20 mouse cellular contexts compared by ENCODE assay signal in the genomic region with DNA sequence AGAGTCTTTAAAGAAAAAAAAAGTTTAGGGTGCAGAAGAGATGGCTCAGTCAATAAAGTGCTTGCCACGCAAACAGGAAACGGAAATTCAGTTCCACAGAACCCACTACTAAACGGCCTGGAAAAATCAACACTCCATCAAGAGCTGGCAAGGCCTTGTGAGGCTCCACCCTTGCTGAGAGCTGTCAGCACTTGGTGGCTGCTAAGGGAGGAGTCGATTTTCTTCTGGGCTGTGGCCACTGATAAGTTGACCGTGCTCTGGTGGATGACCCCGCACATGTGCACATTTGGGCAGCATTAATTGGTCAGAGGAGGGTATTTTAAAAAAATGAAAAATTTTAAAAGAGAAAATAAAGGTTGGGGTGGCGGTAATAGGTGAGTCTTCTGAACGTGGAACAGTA.
"Had no signal": no experiment of that assay in that cellular context is flagged by ENCODE, and none has a peak within 500 bp of the region (broad histone marks: within the 10 kb centered on the region; RNA-seq: fewer than 3 reads in every experiment).

No protein-coding gene starts in this region.

- H3K4me3 ChIP-seq: midbrain, embryonic 10.5 days; midbrain, embryonic 12.5 days; myocyte; neural tube, embryonic 13.5 days; neural tube, embryonic 15.5 days; stomach, embryonic 15.5 days had no signal

- H3K4me2 ChIP-seq: lung, embryonic 14.5 days; midbrain, embryonic 12.5 days; neural tube, embryonic 13.5 days; neural tube, embryonic 15.5 days; stomach, embryonic 15.5 days had no signal

- H3K9me3 ChIP-seq: midbrain, embryonic 10.5 days; midbrain, embryonic 12.5 days; neural tube, embryonic 13.5 days; neural tube, embryonic 15.5 days; stomach, embryonic 15.5 days had no signal

- ATAC-seq: midbrain, embryonic 16.5 days had no signal

- H3K4me1 ChIP-seq: midbrain, embryonic 10.5 days; midbrain, embryonic 12.5 days; neural tube, embryonic 13.5 days; neural tube, embryonic 15.5 days; stomach, embryonic 15.5 days had no signal

- H3K27me3 ChIP-seq: midbrain, embryonic 12.5 days; neural tube, embryonic 13.5 days; neural tube, embryonic 15.5 days; stomach, embryonic 15.5 days had no signal

- DNase-seq: lung, adult 18-20 months; lung, embryonic 14.5 days; lung, postnatal 10 days; lung, postnatal 4 days; midbrain, embryonic 14.5 days; retina, postnatal 1 day; right cerebral cortex, adult 18-20 months; right cerebral cortex, postnatal 25 days; right cerebral cortex, postnatal 4 days; thymus, adult 2 months; thymus, postnatal 25 days; thymus, postnatal 4 days had no signal

- H3K9ac ChIP-seq: lung, embryonic 14.5 days; midbrain, embryonic 12.5 days; neural tube, embryonic 13.5 days; neural tube, embryonic 15.5 days; stomach, embryonic 15.5 days had no signal

- H3K36me3 ChIP-seq: midbrain, embryonic 10.5 days; midbrain, embryonic 12.5 days; neural tube, embryonic 13.5 days; neural tube, embryonic 15.5 days; stomach, embryonic 15.5 days had no signal

- H3K27ac ChIP-seq: midbrain, embryonic 10.5 days; midbrain, embryonic 12.5 days; neural tube, embryonic 13.5 days; neural tube, embryonic 15.5 days; stomach, embryonic 15.5 days; stomach, postnatal 0 days had no signal
